Mouse (Mus musculus): Measurements from ENCODE around the gene Cmc1. TPM values are rescaled to one million over a fixed set of nuclear protein-coding genes. Genes with fewer than 3 reads are reported as not detected.

The Cmc1 gene
- polyA plus RNA-seq, 1 experiment, result 18.5 TPM

DNA sequence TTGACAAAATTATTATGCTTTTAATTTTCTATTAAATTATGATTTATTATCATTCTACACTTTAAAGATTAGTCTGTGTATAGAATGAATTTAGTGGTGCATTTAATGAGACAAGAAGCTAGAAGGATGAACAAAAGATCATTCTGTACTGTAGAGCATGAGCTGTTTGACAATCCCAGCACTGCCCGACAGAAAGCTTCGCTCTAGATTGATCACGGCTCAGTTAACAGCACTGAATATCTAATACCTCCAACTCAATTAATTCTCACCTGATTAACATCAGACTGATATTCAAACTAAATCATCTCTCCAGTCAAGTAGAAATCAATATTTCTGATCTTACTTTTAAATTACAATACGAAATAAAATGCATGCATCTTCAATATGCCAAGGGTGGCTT, 66.1 kb downstream of the Cmc1 start:
- no peaks in the 10 kb centered on the region for H3K79me2 ChIP-seq (ENCODE audit: control insufficient read depth, insufficient read depth)
- H3K27me3 ChIP-seq (ENCODE audit: control insufficient read depth, insufficient read depth, insufficient read length), result no peaks in the 10 kb centered on the region
- H3K4me3 ChIP-seq (ENCODE audit: insufficient read depth, poor library complexity, severe bottlenecking), result no peak overlapping the region
- no peak overlapping the region for H3ac ChIP-seq (ENCODE audit: control insufficient read depth, insufficient read length, low read depth)
- no peaks in the 10 kb centered on the region for H3K79me3 ChIP-seq (ENCODE audit: low read depth)
- TF ChIP-seq FOSL1 (IDR thresholded peaks at IDR 0.05; ENCODE audit: insufficient read depth, low read length, poor library complexity, severe bottlenecking) (no peak), CTCF (IDR thresholded peaks at IDR 0.05; ENCODE audit: control insufficient read depth, insufficient read depth, insufficient read length) (no peak), MYOD1 (IDR thresholded peaks at IDR 0.05; ENCODE audit: control insufficient read depth, insufficient read length, low read depth) (no peak), CEBPB (IDR thresholded peaks at IDR 0.05; ENCODE audit: low read depth) (no peak), MYOG (IDR thresholded peaks at IDR 0.05; ENCODE audit: control insufficient read depth, extremely low read depth, insufficient read length) (no peak), MAX (IDR thresholded peaks at IDR 0.05) (no peak), USF1 (IDR thresholded peaks at IDR 0.05; ENCODE audit: low read depth) (no peak)
- no peaks in the 10 kb centered on the region for H3K36me3 ChIP-seq (ENCODE audit: control insufficient read depth, insufficient read depth)

DNA sequence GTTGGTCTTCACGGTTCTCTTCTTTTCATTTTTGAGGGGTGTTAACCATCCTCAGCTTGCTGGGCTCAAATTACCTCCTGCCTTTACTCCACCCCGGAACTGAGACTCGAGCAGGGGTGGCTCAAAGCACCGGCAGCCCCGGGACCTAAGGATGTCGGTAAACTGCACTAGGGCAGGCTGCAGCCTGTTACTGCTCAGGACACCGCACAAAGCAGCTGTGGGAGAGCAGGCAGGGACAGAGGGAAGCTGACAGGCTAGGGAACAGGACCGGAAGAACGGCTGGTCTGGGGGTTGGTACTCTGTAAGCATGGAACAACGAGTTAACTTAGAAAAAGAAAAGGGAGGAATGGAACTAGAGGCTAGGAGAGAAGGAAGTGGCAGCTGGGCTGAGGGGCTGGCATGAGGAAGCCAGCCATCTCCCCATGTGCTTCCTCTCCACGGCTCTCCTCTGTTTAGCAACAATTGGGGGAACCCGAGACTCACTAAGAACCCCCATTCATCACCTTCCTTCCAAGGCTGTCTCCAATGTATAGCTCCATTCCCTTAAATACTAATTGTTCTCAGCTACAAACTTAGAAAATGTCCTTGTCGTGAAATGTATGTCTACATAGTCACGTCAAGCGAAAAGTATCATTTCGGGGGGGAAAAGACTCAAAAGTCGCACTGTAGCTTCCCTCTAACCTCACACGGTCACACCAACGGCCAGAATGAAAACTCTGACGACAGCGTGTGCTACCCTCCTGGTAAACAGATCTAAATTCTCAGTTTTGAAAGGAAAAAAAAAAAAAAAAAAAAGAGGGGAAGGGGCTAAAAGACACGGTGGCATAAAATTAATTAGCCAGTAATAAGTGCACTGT, 67.2 kb downstream of the Cmc1 start:
- Histone ChIP-seq H3K4me3 (ENCODE audit: insufficient read depth, poor library complexity, severe bottlenecking) (no peak overlapping the region), H3K79me2 (ENCODE audit: control insufficient read depth, insufficient read depth) (no peaks in the 10 kb centered on the region), H3K27me3 (ENCODE audit: control insufficient read depth, insufficient read depth, insufficient read length) (no peaks in the 10 kb centered on the region), H3K36me3 (ENCODE audit: control insufficient read depth, insufficient read depth) (no peaks in the 10 kb centered on the region), H3K79me3 (ENCODE audit: low read depth) (no peaks in the 10 kb centered on the region), H3ac (ENCODE audit: control insufficient read depth, insufficient read length, low read depth) (no peak overlapping the region)
- TF ChIP-seq MYOD1 (IDR thresholded peaks at IDR 0.05; ENCODE audit: control insufficient read depth, insufficient read length, low read depth), result no peak
- TF ChIP-seq USF1 (IDR thresholded peaks at IDR 0.05; ENCODE audit: low read depth), result no peak
- no peak for TF ChIP-seq FOSL1 (IDR thresholded peaks at IDR 0.05; ENCODE audit: insufficient read depth, low read length, poor library complexity, severe bottlenecking)
- TF ChIP-seq MAX (IDR thresholded peaks at IDR 0.05), result no peak
- TF ChIP-seq MYOG (IDR thresholded peaks at IDR 0.05; ENCODE audit: control insufficient read depth, extremely low read depth, insufficient read length), result no peak
- TF ChIP-seq CTCF (IDR thresholded peaks at IDR 0.05; ENCODE audit: control insufficient read depth, insufficient read depth, insufficient read length), result no peak
- no peak for TF ChIP-seq CEBPB (IDR thresholded peaks at IDR 0.05; ENCODE audit: low read depth)

DNA sequence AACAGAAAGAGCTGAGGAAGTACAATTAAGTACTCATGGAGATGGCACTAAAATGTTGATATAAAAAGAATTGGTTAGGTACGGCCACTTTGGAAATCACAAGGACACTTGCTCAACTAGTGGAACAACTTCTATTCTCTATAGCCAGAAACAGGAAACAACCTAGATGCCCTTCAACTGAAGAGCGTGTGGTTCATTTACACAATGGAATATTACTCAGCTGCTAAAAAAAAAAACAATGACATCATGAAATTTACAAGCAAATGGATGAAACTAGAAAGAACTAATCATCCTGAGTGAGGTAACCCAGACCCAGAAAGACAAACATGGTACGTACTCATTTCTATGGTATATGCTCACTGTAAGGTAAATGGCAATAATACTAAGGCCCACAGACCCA, 76.6 kb downstream of the Cmc1 start:
- Histone ChIP-seq H3K27me3 (ENCODE audit: control insufficient read depth, insufficient read depth, insufficient read length) (no peaks in the 10 kb centered on the region), H3K4me3 (ENCODE audit: insufficient read depth, poor library complexity, severe bottlenecking) (no peak overlapping the region), H3K79me2 (ENCODE audit: control insufficient read depth, insufficient read depth) (no peaks in the 10 kb centered on the region), H3ac (ENCODE audit: control insufficient read depth, insufficient read length, low read depth) (no peak overlapping the region), H3K36me3 (ENCODE audit: control insufficient read depth, insufficient read depth) (peaks cover 4% of the 10 kb centered on the region), H3K79me3 (ENCODE audit: low read depth) (no peaks in the 10 kb centered on the region)
- no peak for TF ChIP-seq CEBPB (IDR thresholded peaks at IDR 0.05; ENCODE audit: low read depth)
- no peak for TF ChIP-seq USF1 (IDR thresholded peaks at IDR 0.05; ENCODE audit: low read depth)
- no peak for TF ChIP-seq MYOD1 (IDR thresholded peaks at IDR 0.05; ENCODE audit: control insufficient read depth, insufficient read length, low read depth)
- no peak for TF ChIP-seq MYOG (IDR thresholded peaks at IDR 0.05; ENCODE audit: control insufficient read depth, extremely low read depth, insufficient read length)
- no peak for TF ChIP-seq MAX (IDR thresholded peaks at IDR 0.05)
- TF ChIP-seq FOSL1 (IDR thresholded peaks at IDR 0.05; ENCODE audit: insufficient read depth, low read length, poor library complexity, severe bottlenecking), result no peak
- TF ChIP-seq CTCF (IDR thresholded peaks at IDR 0.05; ENCODE audit: control insufficient read depth, insufficient read depth, insufficient read length), result no peak

DNA sequence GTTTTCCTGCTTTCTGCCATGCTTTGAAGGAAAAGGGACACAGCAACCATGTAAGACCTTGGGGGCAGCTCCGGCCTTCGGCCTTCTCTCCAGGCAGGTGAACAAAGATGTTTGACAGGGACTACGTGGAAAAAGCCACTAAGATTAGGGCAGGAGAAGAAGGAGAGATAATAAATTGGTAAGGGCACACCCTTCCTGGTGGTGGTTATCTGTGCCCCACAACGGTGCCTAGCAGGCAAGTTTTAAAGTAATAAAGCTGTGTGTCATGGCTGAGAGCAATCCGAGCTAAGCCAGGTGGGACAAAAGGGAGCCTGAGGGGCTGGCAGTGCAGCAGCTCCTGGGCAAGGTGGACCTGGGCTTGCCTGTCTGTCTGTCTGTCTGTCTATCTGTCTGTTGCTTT, 77.9 kb downstream of the Cmc1 start:
- H3K79me3 ChIP-seq (ENCODE audit: low read depth), result no peaks in the 10 kb centered on the region
- TF ChIP-seq CTCF (IDR thresholded peaks at IDR 0.05; ENCODE audit: control insufficient read depth, insufficient read depth, insufficient read length), result no peak
- TF ChIP-seq MYOG (IDR thresholded peaks at IDR 0.05; ENCODE audit: control insufficient read depth, extremely low read depth, insufficient read length), result no peak
- TF ChIP-seq MAX (IDR thresholded peaks at IDR 0.05), result no peak
- TF ChIP-seq USF1 (IDR thresholded peaks at IDR 0.05; ENCODE audit: low read depth), result no peak
- no peak for TF ChIP-seq CEBPB (IDR thresholded peaks at IDR 0.05; ENCODE audit: low read depth)
- no peak for TF ChIP-seq MYOD1 (IDR thresholded peaks at IDR 0.05; ENCODE audit: control insufficient read depth, insufficient read length, low read depth)
- no peak for TF ChIP-seq FOSL1 (IDR thresholded peaks at IDR 0.05; ENCODE audit: insufficient read depth, low read length, poor library complexity, severe bottlenecking)
- H3K4me3 ChIP-seq (ENCODE audit: insufficient read depth, poor library complexity, severe bottlenecking), result no peak overlapping the region
- no peaks in the 10 kb centered on the region for H3K79me2 ChIP-seq (ENCODE audit: control insufficient read depth, insufficient read depth)
- H3K36me3 ChIP-seq (ENCODE audit: control insufficient read depth, insufficient read depth), result peaks cover 4% of the 10 kb centered on the region
- H3K27me3 ChIP-seq (ENCODE audit: control insufficient read depth, insufficient read depth, insufficient read length), result no peaks in the 10 kb centered on the region
- no peak overlapping the region for H3ac ChIP-seq (ENCODE audit: control insufficient read depth, insufficient read length, low read depth)

DNA sequence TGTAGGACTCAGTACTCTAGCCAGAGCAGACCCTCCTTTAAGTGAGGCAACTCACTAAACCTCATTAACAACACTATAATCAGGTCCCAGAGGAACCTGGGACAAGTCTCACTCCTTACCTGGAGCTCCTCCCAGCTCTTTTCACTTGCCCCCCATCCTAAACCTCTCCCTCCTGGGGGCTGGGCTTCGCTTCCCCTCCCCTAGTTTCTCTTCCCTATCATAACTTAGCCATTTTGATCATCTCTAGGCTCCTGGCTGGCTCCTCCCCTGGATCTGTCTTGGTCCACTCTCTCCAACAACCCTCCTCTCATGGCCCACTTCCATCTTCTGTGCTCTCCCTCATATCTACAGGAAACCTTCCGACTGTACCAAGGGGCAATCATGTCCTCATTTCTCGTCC, 78.6 kb downstream of the Cmc1 start:
- Histone ChIP-seq H3K4me3 (ENCODE audit: insufficient read depth, poor library complexity, severe bottlenecking) (no peak overlapping the region), H3K36me3 (ENCODE audit: control insufficient read depth, insufficient read depth) (peaks cover 7% of the 10 kb centered on the region), H3K79me2 (ENCODE audit: control insufficient read depth, insufficient read depth) (no peaks in the 10 kb centered on the region), H3K27me3 (ENCODE audit: control insufficient read depth, insufficient read depth, insufficient read length) (no peaks in the 10 kb centered on the region), H3K79me3 (ENCODE audit: low read depth) (no peaks in the 10 kb centered on the region), H3ac (ENCODE audit: control insufficient read depth, insufficient read length, low read depth) (no peak overlapping the region)
- no peak for TF ChIP-seq USF1 (IDR thresholded peaks at IDR 0.05; ENCODE audit: low read depth)
- no peak for TF ChIP-seq FOSL1 (IDR thresholded peaks at IDR 0.05; ENCODE audit: insufficient read depth, low read length, poor library complexity, severe bottlenecking)
- no peak for TF ChIP-seq MAX (IDR thresholded peaks at IDR 0.05)
- no peak for TF ChIP-seq CEBPB (IDR thresholded peaks at IDR 0.05; ENCODE audit: low read depth)
- TF ChIP-seq MYOG (IDR thresholded peaks at IDR 0.05; ENCODE audit: control insufficient read depth, extremely low read depth, insufficient read length), result no peak
- TF ChIP-seq CTCF (IDR thresholded peaks at IDR 0.05; ENCODE audit: control insufficient read depth, insufficient read depth, insufficient read length), result no peak
- no peak for TF ChIP-seq MYOD1 (IDR thresholded peaks at IDR 0.05; ENCODE audit: control insufficient read depth, insufficient read length, low read depth)
